8 mouse cellular contexts compared by ENCODE assay signal in the genomic region with DNA sequence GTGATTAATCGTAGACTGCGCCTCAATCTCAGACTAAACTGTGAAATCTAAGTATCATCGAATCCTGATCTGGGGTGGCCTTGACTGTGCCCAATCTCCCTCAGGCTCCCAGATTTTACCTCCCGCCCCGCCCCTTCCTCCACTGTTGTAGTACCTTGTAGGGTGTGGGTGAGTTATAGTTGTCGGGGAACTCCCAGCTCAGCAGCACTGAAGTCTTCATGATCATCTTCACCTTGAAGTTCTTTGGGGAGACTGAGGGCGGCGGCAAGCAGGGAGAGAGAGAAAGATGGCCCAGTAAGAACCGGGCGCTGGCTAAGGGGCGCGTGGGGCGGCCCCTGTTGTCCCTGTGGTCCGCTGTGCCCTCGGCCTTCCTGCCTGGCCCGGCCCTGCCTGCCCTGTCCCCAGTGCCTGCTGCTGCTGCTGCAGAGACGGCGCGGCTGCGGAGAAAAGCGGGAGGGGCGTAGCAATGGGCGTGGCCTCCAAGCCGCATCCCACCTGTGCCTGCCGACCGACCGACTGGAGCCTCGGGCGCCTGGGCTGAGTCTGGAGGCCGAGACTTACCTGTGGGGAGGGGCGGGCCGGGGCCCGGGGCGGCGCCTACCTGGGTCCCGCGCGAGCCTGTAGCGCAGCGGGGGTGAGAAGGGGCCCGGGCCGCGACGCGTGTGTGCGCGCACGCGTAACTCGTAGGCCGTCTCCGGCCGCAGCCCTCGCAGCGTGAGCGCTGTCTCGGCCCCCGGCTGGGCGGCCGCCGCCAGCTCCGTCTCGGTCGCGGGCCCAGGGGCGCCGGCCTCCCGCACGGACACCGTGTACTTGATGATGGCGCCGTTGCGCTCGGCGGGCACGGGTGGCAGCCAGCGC. TPM values are rescaled to one million over a fixed set of nuclear protein-coding genes. Genes with fewer than 3 reads are reported as not detected.
DNase-seq lines count a peak whose midpoint lies in the region; ATAC-seq and TF ChIP-seq lines count a peak whose summit lies in the region.

No protein-coding gene starts in this region.

- no peaks in the 10 kb centered on the region; the same call in 1 of the 2 replicates for H3K4me1 ChIP-seq in embryonic facial prominence, embryonic 11.5 days (ENCODE audit: control insufficient read depth, insufficient read depth, low read length)
- H3K4me1 ChIP-seq in hindbrain, embryonic 14.5 days (replicated peaks; ENCODE audit: control insufficient read depth, insufficient read depth, low read length): peaks cover 8% of the 10 kb centered on the region; the same call in 1 of the 2 replicates
- no peaks in the 10 kb centered on the region for H3K4me1 ChIP-seq in liver, adult 2 months (ENCODE audit: control insufficient read depth, insufficient read depth, low read length)

- DNase-seq in A20 (ENCODE audit: low read depth, low spot score): peak; percentile 88
- DNase-seq in T-cell, adult 2 months (ENCODE audit: low spot score): peak; percentile 60
- peak; percentile 79 for DNase-seq in embryonic facial prominence, embryonic 11.5 days (ENCODE audit: low spot score)
- no peak for DNase-seq in hindbrain, embryonic 14.5 days (ENCODE audit: low spot score)
- no peak for DNase-seq in liver, adult 2 months (ENCODE audit: extremely low read depth, low read depth, low spot score)
- peak; percentile 10 to 36 for DNase-seq in natural killer cell, adult 2 months (ENCODE audit: low spot score in 2 of 2)
- peak; percentile 86 for DNase-seq in thymus, postnatal 14 days
- DNase-seq in frontal cortex, adult 2 months (ENCODE audit: extremely low spot score in 1 of 2, low spot score in 1 of 2): no peak

- 10% methylated on average over 68 of the region's 77 CpGs for WGBS in embryonic facial prominence, embryonic 11.5 days
- WGBS in hindbrain, embryonic 14.5 days: 21% methylated on average over 51 of the region's 77 CpGs
- WGBS in liver, adult 2 months: 30% methylated on average over 77 of the region's 77 CpGs

- peak overlapping the region; percentile 39 for H3K4me3 ChIP-seq in embryonic facial prominence, embryonic 11.5 days (ENCODE audit: low read depth, low read length)
- H3K4me3 ChIP-seq in hindbrain, embryonic 14.5 days (replicated peaks; ENCODE audit: low read length): peak overlapping the region; percentile 20
- H3K4me3 ChIP-seq in liver, adult 2 months (ENCODE audit: insufficient read depth, low read depth, low read length): peak overlapping the region; percentile 42; the same call in 1 of the 2 replicates

- H3K36me3 ChIP-seq in embryonic facial prominence, embryonic 11.5 days (replicated peaks; ENCODE audit: control insufficient read depth, insufficient read depth, low read depth, low read length): peaks cover 26% of the 10 kb centered on the region
- H3K36me3 ChIP-seq in hindbrain, embryonic 14.5 days (replicated peaks; ENCODE audit: control insufficient read depth, insufficient read depth): peaks cover 90% of the 10 kb centered on the region
- no peaks in the 10 kb centered on the region for H3K36me3 ChIP-seq in liver, adult 2 months (ENCODE audit: control insufficient read depth, insufficient read depth, low read length)

- H3K9me3 ChIP-seq in embryonic facial prominence, embryonic 11.5 days (replicated peaks; ENCODE audit: control insufficient read depth, low read length): no peaks in the 10 kb centered on the region
- no peaks in the 10 kb centered on the region for H3K9me3 ChIP-seq in hindbrain, embryonic 14.5 days (ENCODE audit: control insufficient read depth, low read length)

- no peaks in the 10 kb centered on the region for H3K79me2 ChIP-seq in liver, adult 2 months (ENCODE audit: control insufficient read depth, insufficient read depth, low read length)

- no peak for TF ChIP-seq CTCF in liver, adult 2 months (IDR thresholded peaks at IDR 0.05; ENCODE audit: low read depth, low read length)

- no peaks in the 10 kb centered on the region for H3K27me3 ChIP-seq in embryonic facial prominence, embryonic 11.5 days (ENCODE audit: control insufficient read depth, insufficient read depth, low read length)
- no peaks in the 10 kb centered on the region for H3K27me3 ChIP-seq in hindbrain, embryonic 14.5 days (ENCODE audit: control insufficient read depth, insufficient read depth, low read length)
- H3K27me3 ChIP-seq in liver, adult 2 months (ENCODE audit: control insufficient read depth, insufficient read depth, low read length): peaks cover 10% of the 10 kb centered on the region

- peak overlapping the region; percentile 74 for H3K9ac ChIP-seq in embryonic facial prominence, embryonic 11.5 days (replicated peaks; ENCODE audit: low read length)
- peak overlapping the region; percentile 46 for H3K9ac ChIP-seq in hindbrain, embryonic 14.5 days
- H3K9ac ChIP-seq in liver, adult 2 months (ENCODE audit: low read depth, low read length): no peak overlapping the region; the same call in 1 of the 2 replicates

- peak; percentile 74 for ATAC-seq in embryonic facial prominence, embryonic 11.5 days (replicated peaks; ENCODE audit: insufficient number of reproducible peaks, low FRiP score, low TSS enrichment, low read depth)
- peak; percentile 31; the same call in 1 of the 2 replicates for ATAC-seq in hindbrain, embryonic 14.5 days (ENCODE audit: low FRiP score)

- peak overlapping the region; percentile 59 for H3K27ac ChIP-seq in embryonic facial prominence, embryonic 11.5 days (replicated peaks; ENCODE audit: low read depth, low read length)
- no peak overlapping the region for H3K27ac ChIP-seq in hindbrain, embryonic 14.5 days
- H3K27ac ChIP-seq in liver, adult 2 months (replicated peaks; ENCODE audit: insufficient read depth, low read depth, low read length): no peak overlapping the region

- TF ChIP-seq POLR2A in liver, adult 2 months (IDR thresholded peaks at IDR 0.05; ENCODE audit: extremely low read depth, insufficient read depth, low read length): no peak

- H3K4me2 ChIP-seq in embryonic facial prominence, embryonic 11.5 days (ENCODE audit: low read depth, low read length): peak overlapping the region; percentile 94
- peak overlapping the region; percentile 54 for H3K4me2 ChIP-seq in hindbrain, embryonic 14.5 days (replicated peaks)

RNA-seq across cellular contexts. Expression of a gene that starts 51.3 kb away (rescaled TPM):
- polyA plus RNA-seq in embryonic facial prominence, embryonic 11.5 days (2014; fragmentation: Nextera tagmentation; extraction: Ambion mirVana): 80.1 and 81.5 TPM in 2 replicates
- polyA plus RNA-seq in hindbrain, embryonic 14.5 days (2014; fragmentation: Nextera tagmentation; extraction: Ambion mirVana): 272 and 276 TPM in 2 replicates
- 4.4 and 6.0 TPM in 2 replicates for total RNA-seq in liver, adult 2 months (2014; rRNA removed)
- 7.5 and 10.2 TPM in 2 replicates for polyA plus RNA-seq in liver, adult 2 months (2012; rRNA removed)
- 622 and 690 TPM in 2 replicates for polyA plus RNA-seq in frontal cortex, adult 2 months (2012; rRNA removed)

Comparison
In these comparisons a context has a peak if more than half of its experiments do, and no peak if none do; other contexts are left out.
1. DNase-seq: peak in A20 (single experiment), T-cell, adult 2 months (single experiment), embryonic facial prominence, embryonic 11.5 days (single experiment), natural killer cell, adult 2 months (2 of 2) and thymus, postnatal 14 days (single experiment); none in hindbrain, embryonic 14.5 days (single experiment), liver, adult 2 months (single experiment) and frontal cortex, adult 2 months (0 of 2).
2. Peak in every context shown above with its lines, with median percentiles within 50 percentile points of each other: H3K4me3 ChIP-seq.